Mouse (Mus musculus) R1 (cell line): Measurements from ENCODE around the gene Palm2.

Experiments
- DNase-seq: peaks from one replicate; pipeline ENCODE4 v3.0.0-alpha.2; 2018; ENCODE audit warnings: low read depth, low spot score

The Palm2 gene

GRCm38 (mm10) chr4:57614686-57615085, 180.6 kb downstream of the Palm2 start:
- DNase-seq = no peak

- DNase-seq = no peak
These were observed 184.7 kb downstream of the Palm2 start for GRCm38 (mm10) chr4:57618743-57619142.

- DNase-seq = no peak
These were observed 188.8 kb downstream of the Palm2 start for GRCm38 (mm10) chr4:57622816-57623215.

- DNase-seq = no peak
These were observed 190.8 kb downstream of the Palm2 start for GRCm38 (mm10) chr4:57624819-57625218.

- DNase-seq = no peak
These were observed 191.3 kb downstream of the Palm2 start for GRCm38 (mm10) chr4:57625306-57625705.

GRCm38 (mm10) chr4:57625756-57626155, 191.7 kb downstream of the Palm2 start:
- DNase-seq = no peak

- no peak for DNase-seq
These were observed 192.9 kb downstream of the Palm2 start for GRCm38 (mm10) chr4:57626921-57627320.

GRCm38 (mm10) chr4:57632386-57632785, 198.3 kb downstream of the Palm2 start:
- DNase-seq = no peak

GRCm38 (mm10) chr4:57633052-57633451, 199.0 kb downstream of the Palm2 start:
- no peak for DNase-seq

- DNase-seq = no peak
These were observed 200.9 kb downstream of the Palm2 start for GRCm38 (mm10) chr4:57634956-57635355.

- DNase-seq = no peak
These were observed 202.9 kb downstream of the Palm2 start for GRCm38 (mm10) chr4:57636782-57637482.

GRCm38 (mm10) chr4:57637636-57638386, 203.8 kb downstream of the Palm2 start:
- DNase-seq = peak; percentile 34

- no peak for DNase-seq
These were observed 204.9 kb downstream of the Palm2 start for GRCm38 (mm10) chr4:57638941-57639340.

- no peak for DNase-seq
These were observed 206.2 kb downstream of the Palm2 start for GRCm38 (mm10) chr4:57640222-57640621.

GRCm38 (mm10) chr4:57640971-57641370, 206.9 kb downstream of the Palm2 start:
- DNase-seq = no peak

GRCm38 (mm10) chr4:57650994-57651393, 216.9 kb downstream of the Palm2 start:
- DNase-seq = no peak

- no peak for DNase-seq
These were observed 217.5 kb downstream of the Palm2 start for GRCm38 (mm10) chr4:57651547-57651946.

- no peak for DNase-seq
These were observed 218.3 kb downstream of the Palm2 start for GRCm38 (mm10) chr4:57652185-57652904.

- DNase-seq = no peak
These were observed 221.9 kb downstream of the Palm2 start for GRCm38 (mm10) chr4:57655966-57656365.

- no peak for DNase-seq
These were observed 222.3 kb downstream of the Palm2 start for GRCm38 (mm10) chr4:57656388-57656787.

- peak; percentile 47 for DNase-seq
These were observed 222.8 kb downstream of the Palm2 start for GRCm38 (mm10) chr4:57656861-57657260.

- peak; percentile 79 for DNase-seq
These were observed 226.4 kb downstream of the Palm2 start for GRCm38 (mm10) chr4:57660470-57660869.
